Mouse (Mus musculus): ENCODE measurements around the gene Nat8f1. TPM values are rescaled to one million over a fixed set of nuclear protein-coding genes. Genes with fewer than 3 reads are reported as not detected.
"Not testable (repeated sequence)": the region's sequence is repeated elsewhere in the genome, so short reads cannot be mapped to it uniquely, and the experiment has no call there.

The Nat8f1 gene
- polyA plus RNA-seq, 1 experiment from 2014 or later: 7.2 TPM

DNA sequence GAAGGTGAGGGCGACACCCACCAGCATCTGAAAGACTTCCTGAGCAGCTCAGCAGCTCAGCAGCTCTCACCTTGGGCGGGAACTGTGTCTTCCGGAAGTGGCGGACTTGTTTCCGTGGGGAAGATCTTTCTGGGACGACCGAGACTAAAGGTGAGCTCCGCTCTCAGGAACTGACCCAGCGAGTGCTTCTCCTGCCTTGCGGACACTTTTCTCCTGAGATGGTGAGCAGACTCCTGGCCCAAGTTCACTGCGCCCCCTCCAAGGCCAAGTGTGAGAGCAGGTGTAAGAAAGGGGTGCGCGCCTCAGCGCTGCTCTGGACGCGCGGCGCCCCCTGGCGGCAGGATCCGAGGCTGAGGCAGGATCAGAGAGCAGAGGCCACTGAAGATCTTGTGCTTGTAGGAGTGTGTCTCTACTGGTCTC, 10.8 kb downstream of the Nat8f1 start, which contains the start of gene Nat8f4:
Gene Nat8f4 (minus strand): TSS at position 243 of the 420 bp plus-strand sequence.
- H3K9me3 ChIP-seq (replicated peaks); ATAC-seq (ENCODE audit: insufficient number of reproducible peaks, low FRiP score, low TSS enrichment, low read depth); H3K4me1 ChIP-seq; H3K36me3 ChIP-seq; H3K9ac ChIP-seq; H3K27ac ChIP-seq (replicated peaks); H3K27me3 ChIP-seq: not testable (repeated sequence)
- WGBS: 17% methylated on average over 20 of the region's 20 CpGs
- Histone ChIP-seq H3K4me3 (replicated peaks) (peak within 1 kb of the TSS; percentile 32), H3K4me2 (replicated peaks) (peak within 1 kb of the TSS; percentile 36)

DNA sequence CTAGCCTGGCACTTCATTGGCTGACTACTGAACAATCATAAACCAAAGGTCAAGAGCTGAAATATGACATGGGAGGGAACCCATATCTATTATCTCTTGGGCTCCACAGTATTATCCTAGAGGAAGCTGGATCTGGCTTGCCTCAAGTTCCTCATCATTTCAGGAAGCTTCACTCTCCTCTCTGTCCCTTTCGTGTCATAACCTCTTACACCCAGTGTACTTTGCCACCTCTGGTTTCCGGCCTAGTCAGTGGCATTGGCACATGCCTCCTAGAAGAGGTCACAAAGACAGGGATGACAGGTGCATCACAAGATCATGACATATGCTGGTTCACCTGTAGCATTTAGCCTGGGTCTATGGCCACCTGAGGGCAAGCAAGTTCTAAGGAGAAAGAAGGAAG, 13.2 kb downstream of the Nat8f1 start:
- no peaks in the 10 kb centered on the region for H3K4me1 ChIP-seq
- H3K27ac ChIP-seq (replicated peaks): no peak overlapping the region
- no peak overlapping the region for H3K4me2 ChIP-seq (replicated peaks)
- ATAC-seq (ENCODE audit: insufficient number of reproducible peaks, low FRiP score, low TSS enrichment, low read depth): no peak
- H3K27me3 ChIP-seq: no peaks in the 10 kb centered on the region
- no peak overlapping the region for H3K9ac ChIP-seq
- 82% methylated on average over 2 of the region's 2 CpGs for WGBS
- H3K36me3 ChIP-seq: no peaks in the 10 kb centered on the region
- no peak overlapping the region for H3K4me3 ChIP-seq (replicated peaks)
- no peaks in the 10 kb centered on the region for H3K9me3 ChIP-seq (replicated peaks)

GRCm38 (mm10) chr6:85898596-85899475, 16.7 kb downstream of the Nat8f1 start:
- not testable (repeated sequence) for H3K4me3 ChIP-seq (replicated peaks); H3K27ac ChIP-seq (replicated peaks); H3K4me1 ChIP-seq; H3K9me3 ChIP-seq (replicated peaks); ATAC-seq (ENCODE audit: insufficient number of reproducible peaks, low FRiP score, low TSS enrichment, low read depth); H3K36me3 ChIP-seq; H3K9ac ChIP-seq; H3K4me2 ChIP-seq (replicated peaks); H3K27me3 ChIP-seq
- WGBS: 69% methylated on average over 6 of the region's 8 CpGs

- 70% methylated on average over 25 of the region's 25 CpGs for WGBS
These were observed 20.3 kb downstream of the Nat8f1 start for GRCm38 (mm10) chr6:85895061-85895648.

DNA sequence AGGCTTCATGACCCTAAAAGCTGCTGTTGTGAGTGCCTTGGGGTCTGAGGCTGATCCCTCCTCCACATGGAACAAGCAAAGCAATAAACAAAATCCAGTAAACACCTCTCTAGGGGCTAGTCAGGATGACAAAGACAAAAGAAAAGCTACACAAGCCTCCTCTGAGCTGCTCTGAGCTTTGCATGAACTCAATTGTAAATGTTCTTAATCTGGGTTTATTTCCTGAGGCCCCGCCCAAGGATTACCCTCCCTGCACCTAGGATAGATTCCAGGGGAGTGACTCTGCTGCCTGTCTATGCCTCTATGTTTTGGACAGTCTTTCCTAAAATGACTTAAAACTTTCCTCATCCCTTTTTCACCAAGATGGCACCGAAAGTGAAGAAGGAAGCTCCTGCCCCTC, 26.5 kb downstream of the Nat8f1 start:
- H3K36me3 ChIP-seq: no peaks in the 10 kb centered on the region
- no peaks in the 10 kb centered on the region for H3K27me3 ChIP-seq
- H3K4me3 ChIP-seq (replicated peaks): no peak overlapping the region
- WGBS: 89% methylated on average over 2 of the region's 2 CpGs
- no peak overlapping the region for H3K4me2 ChIP-seq (replicated peaks)
- ATAC-seq (ENCODE audit: insufficient number of reproducible peaks, low FRiP score, low TSS enrichment, low read depth): no peak
- peaks cover 3% of the 10 kb centered on the region; the same call in 1 of the 2 replicates for H3K9me3 ChIP-seq (replicated peaks)
- no peak overlapping the region for H3K27ac ChIP-seq (replicated peaks)
- no peak overlapping the region for H3K9ac ChIP-seq
- H3K4me1 ChIP-seq: no peaks in the 10 kb centered on the region

More at GRCm38 (mm10) chr6:85895061-85895648, 20.3 kb downstream of the Nat8f1 start:
- H3K27ac ChIP-seq (replicated peaks); H3K4me3 ChIP-seq (replicated peaks); H3K27me3 ChIP-seq; H3K36me3 ChIP-seq; H3K9ac ChIP-seq; H3K4me2 ChIP-seq (replicated peaks); H3K9me3 ChIP-seq (replicated peaks); H3K4me1 ChIP-seq; ATAC-seq (ENCODE audit: insufficient number of reproducible peaks, low FRiP score, low TSS enrichment, low read depth): not testable (repeated sequence)

DNA sequence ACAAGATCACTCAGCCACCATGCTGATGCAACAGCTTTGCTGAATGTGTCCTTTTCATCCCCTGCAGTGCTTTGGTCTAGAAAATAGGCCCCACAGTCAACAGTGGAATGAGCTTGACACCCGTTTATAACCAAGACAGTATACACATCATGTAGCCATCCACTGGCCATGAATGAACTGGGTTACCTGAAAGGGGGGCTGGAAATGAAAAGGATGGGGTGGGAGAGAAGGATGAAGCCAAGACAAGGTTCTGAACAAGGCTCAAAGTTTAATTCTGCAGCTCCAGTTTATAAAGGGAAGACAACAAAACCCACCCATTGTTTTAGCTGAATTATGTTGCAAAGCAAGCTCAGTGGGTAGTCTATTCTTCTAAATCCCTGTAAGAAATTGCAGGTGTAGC, 31.2 kb downstream of the Nat8f1 start:
- ATAC-seq (ENCODE audit: insufficient number of reproducible peaks, low FRiP score, low TSS enrichment, low read depth): no peak
- H3K4me3 ChIP-seq (replicated peaks): no peak overlapping the region
- no peak overlapping the region for H3K27ac ChIP-seq (replicated peaks)
- H3K9me3 ChIP-seq (replicated peaks): peaks cover 15% of the 10 kb centered on the region; the same call in 1 of the 2 replicates
- WGBS: 86% methylated on average over 1 of the region's 1 CpGs
- no peaks in the 10 kb centered on the region for H3K27me3 ChIP-seq
- H3K4me2 ChIP-seq (replicated peaks): no peak overlapping the region
- no peaks in the 10 kb centered on the region for H3K4me1 ChIP-seq
- no peak overlapping the region for H3K9ac ChIP-seq
- no peaks in the 10 kb centered on the region for H3K36me3 ChIP-seq

DNA sequence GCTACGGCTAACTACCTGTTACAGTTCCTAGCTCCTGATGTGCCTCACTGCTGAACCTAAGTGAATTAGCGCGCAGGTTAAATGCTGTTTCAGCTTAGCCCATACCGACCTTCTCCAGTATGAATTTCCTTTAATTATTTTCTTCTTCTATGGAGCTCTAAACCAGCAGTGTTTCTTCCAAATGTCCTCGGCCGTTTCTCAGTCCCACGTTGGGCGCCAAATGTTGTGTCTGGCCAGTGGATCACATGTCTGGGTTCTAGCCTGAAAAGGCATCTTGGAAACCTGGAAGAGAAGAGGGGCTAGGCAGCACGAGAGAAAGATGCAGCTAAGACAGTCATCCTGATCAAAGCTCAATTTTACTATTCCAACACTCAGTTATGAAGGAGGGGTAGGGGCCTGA, 32.2 kb downstream of the Nat8f1 start:
- H3K9ac ChIP-seq; H3K4me1 ChIP-seq; H3K27me3 ChIP-seq; H3K36me3 ChIP-seq; H3K4me2 ChIP-seq (replicated peaks); ATAC-seq (ENCODE audit: insufficient number of reproducible peaks, low FRiP score, low TSS enrichment, low read depth); H3K27ac ChIP-seq (replicated peaks); H3K4me3 ChIP-seq (replicated peaks): not testable (repeated sequence)
- WGBS: 91% methylated on average over 9 of the region's 9 CpGs
- H3K9me3 ChIP-seq (replicated peaks): peaks cover 15% of the 10 kb centered on the region; the same call in 1 of the 2 replicates

GRCm38 (mm10) chr6:85869006-85869405, 46.5 kb downstream of the Nat8f1 start, which contains the start of gene Nat8f2:
Nat8f2 (minus strand) TSS chr6:85869158.
- H3K4me3 ChIP-seq (replicated peaks); H3K36me3 ChIP-seq; H3K27ac ChIP-seq (replicated peaks); H3K9ac ChIP-seq; H3K4me2 ChIP-seq (replicated peaks); ATAC-seq (ENCODE audit: insufficient number of reproducible peaks, low FRiP score, low TSS enrichment, low read depth); H3K4me1 ChIP-seq; H3K9me3 ChIP-seq (replicated peaks); H3K27me3 ChIP-seq: not testable (repeated sequence)
- WGBS: 79% methylated on average over 5 of the region's 5 CpGs

- no peak overlapping the region for H3K4me2 ChIP-seq (replicated peaks)
- no peak overlapping the region for H3K27ac ChIP-seq (replicated peaks)
- no peaks in the 10 kb centered on the region for H3K27me3 ChIP-seq
- no peaks in the 10 kb centered on the region for H3K9me3 ChIP-seq (replicated peaks)
- H3K36me3 ChIP-seq: no peaks in the 10 kb centered on the region
- H3K4me3 ChIP-seq (replicated peaks): no peak overlapping the region
- no peak for ATAC-seq (ENCODE audit: insufficient number of reproducible peaks, low FRiP score, low TSS enrichment, low read depth)
- WGBS: 71% methylated on average over 8 of the region's 8 CpGs
- H3K4me1 ChIP-seq: no peaks in the 10 kb centered on the region
- no peak overlapping the region for H3K9ac ChIP-seq
These were observed 47.5 kb downstream of the Nat8f1 start for GRCm38 (mm10) chr6:85867726-85868690.

DNA sequence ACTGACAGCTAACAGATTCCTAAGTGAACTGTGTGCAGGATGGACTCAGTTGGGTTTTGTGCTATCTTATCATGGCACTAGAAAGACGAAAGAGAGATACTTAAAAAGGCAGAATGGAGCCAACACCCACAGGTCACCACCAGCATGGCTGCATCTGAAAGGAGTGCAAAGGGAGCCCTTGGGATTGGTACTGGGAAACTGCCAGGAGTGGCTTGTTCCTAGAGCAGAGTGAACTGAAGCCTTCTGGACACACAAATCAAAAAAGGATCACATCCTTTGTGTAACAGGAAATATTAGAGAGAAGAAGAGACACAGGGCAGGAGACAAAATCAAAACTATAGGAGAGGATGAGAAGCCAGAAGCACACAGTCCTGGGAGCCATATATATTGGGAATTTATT, 48.5 kb downstream of the Nat8f1 start:
- not testable (repeated sequence) for H3K4me3 ChIP-seq (replicated peaks); H3K9ac ChIP-seq; H3K9me3 ChIP-seq (replicated peaks); ATAC-seq (ENCODE audit: insufficient number of reproducible peaks, low FRiP score, low TSS enrichment, low read depth); H3K27ac ChIP-seq (replicated peaks); H3K27me3 ChIP-seq; H3K4me1 ChIP-seq; H3K36me3 ChIP-seq; H3K4me2 ChIP-seq (replicated peaks)
- 75% methylated on average over 1 of the region's 1 CpGs for WGBS

GRCm38 (mm10) chr6:85866166-85866565, 49.3 kb downstream of the Nat8f1 start:
- H3K9ac ChIP-seq; H3K36me3 ChIP-seq; ATAC-seq (ENCODE audit: insufficient number of reproducible peaks, low FRiP score, low TSS enrichment, low read depth); H3K9me3 ChIP-seq (replicated peaks); H3K27me3 ChIP-seq; H3K4me3 ChIP-seq (replicated peaks); H3K4me2 ChIP-seq (replicated peaks); H3K27ac ChIP-seq (replicated peaks); H3K4me1 ChIP-seq: not testable (repeated sequence)
- WGBS: 86% methylated on average over 3 of the region's 3 CpGs
